Mouse (Mus musculus) thymus, adult 2 months (tissue): Measurements from ENCODE around the gene Vax1.

Experiments used
- CTCF ChIP-seq: fragments of 200-500 bp; IDR thresholded peaks from 2 replicates; pipeline ENCODE4 v1.5.1; 2012; ENCODE audit warnings: mild to moderate bottlenecking, control low read depth, low read length, moderate library complexity, borderline replicate concordance; ENCODE audit not compliant: control insufficient read depth, poor library complexity, insufficient read depth; ENCODE audit errors: extremely low read depth
- POLR2A ChIP-seq: fragments of 200-500 bp; IDR thresholded peaks from 2 replicates; pipeline ENCODE4 v1.6.1; 2012; ENCODE audit warnings: mild to moderate bottlenecking, low read length, control low read depth, moderate library complexity; ENCODE audit not compliant: control insufficient read depth, poor library complexity, insufficient read depth; ENCODE audit errors: extremely low read depth

GRCm38 (mm10) chr19:59168386-59168905 is 1.4 kb downstream of the Vax1 start:
- TF ChIP-seq CTCF (no peak), POLR2A (no peak)
